Mouse (Mus musculus) CD8-positive naive resting alpha-beta T cell, adult 2 months (primary cell): ENCODE results near the gene Trip11.
A peak's percentile ranks its signal among the peaks of the same experiment; 100 is the strongest.

ENCODE experiments used
- DNase-seq, 2 experiments: peaks; one replicate each; pipeline ENCODE4 v3.0.0; 2022; ENCODE audit warnings: low read depth in 2 of 2, low spot score in 2 of 2

Gene Trip11

DNA sequence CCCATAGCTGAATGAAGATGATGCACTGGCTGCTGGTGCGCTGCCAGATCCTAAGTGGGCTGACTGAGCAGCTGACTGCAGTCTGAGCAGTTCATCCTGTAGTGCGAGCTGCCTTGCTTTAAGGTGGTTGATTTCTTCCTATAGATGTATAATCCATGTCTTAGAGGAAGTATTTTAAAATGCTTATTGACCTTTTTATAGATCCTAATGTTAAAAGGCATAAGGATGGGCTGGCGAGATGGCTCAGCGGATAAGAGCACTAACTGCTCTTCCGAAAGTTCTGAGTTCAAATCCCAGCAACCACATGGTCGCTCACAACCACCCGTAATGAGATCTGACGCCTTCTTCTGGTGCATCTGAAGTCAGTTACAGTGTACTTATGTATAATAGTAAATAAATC is 14.1 kb downstream of the Trip11 start:
- DNase-seq = no peak

DNA sequence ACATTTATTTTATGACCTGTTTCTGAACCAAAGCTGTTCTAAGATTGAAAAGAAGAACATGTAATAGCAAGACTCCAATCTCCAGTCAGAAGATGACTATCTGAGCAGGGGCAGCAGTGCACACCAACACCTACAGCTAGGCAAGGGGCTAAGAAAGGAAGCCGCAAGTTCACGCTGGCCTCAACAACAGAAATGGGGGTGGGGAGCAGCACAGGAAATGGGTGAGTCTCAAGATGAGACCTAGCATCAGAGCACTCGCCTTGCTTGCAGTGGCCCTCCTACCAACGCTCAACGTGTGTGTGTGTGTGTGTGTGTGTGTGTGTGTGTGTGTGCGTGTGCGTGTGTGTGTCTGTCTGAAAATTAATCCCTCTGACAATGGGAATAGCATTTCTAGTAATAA is 16.0 kb downstream of the Trip11 start:
- DNase-seq = peak; percentile 61 to 72

DNA sequence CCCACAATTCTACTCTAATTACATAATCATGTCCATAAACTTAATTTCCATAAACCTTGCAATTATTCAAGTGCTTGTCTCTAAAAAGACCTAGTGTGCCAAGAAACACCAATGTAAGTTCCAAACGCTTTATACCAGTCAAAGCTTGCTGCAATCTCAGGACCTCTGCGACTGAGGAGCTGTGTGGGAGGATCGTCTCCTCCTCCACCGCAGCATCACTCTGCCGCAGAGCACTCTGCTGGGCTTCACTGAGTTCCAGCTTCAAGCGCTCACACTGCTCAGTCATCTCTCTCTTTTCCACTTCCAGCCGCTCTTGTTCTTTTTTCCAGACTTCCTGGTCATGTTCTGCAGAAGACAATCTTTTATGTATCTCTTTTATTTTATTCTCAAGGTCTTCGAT is 19.8 kb downstream of the Trip11 start:
- DNase-seq = no peak

DNA sequence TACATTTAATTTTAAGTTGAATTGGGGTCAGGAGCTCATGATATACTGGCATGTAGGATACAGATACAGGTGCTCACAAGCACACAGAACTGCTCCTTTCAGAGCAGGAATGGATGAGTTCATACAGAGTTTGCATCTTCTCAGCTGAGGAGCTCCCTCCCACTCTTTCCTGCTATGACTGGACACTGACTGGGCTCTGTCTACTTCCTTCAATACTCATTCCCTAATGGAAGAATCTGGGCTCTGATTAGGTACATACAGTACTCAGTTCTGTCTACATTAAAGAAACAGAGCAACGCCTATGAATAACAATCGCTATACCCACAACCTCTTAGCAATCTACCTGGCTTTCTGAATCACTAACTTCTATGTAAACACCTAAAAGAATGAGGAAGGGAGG is 20.2 kb downstream of the Trip11 start:
- no peak for DNase-seq

DNA sequence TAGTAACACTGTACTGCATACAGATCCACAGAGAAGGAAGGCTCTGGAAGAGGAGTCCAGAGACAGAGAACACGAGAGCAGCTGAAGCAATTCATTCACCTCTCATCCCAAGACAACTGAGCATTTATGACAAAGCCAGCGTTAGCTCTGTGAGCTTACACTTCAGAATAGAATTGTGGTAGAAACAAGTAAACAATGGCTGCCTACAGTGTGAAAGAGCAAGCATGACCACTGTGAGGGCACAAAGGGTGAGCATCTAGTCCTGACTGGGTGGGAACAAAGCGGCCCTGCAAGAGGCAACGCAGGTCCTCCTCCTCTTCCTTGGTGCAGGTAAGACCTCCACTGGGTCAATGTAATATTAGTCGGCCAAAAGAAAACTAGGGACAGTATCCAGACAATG is 22.0 kb downstream of the Trip11 start:
- DNase-seq = no peak

DNA sequence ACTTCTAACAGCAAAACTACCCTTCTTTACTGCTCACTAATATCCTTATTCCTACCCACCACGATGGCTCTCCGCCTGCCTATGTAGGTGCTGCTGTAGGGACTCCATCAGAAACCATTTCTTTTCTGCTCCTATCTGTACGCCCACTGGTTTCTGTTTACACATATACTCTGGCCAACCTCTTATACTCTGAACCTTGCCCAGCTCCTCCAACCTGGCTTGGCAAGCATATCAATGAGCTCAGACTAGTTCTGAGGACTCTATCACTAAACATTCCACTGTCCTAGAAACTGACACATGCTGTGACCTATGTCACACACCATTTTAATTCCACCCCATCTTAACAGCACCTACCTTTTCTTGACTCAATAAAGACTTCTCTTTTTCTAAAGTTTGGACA is 23.7 kb downstream of the Trip11 start:
- no peak for DNase-seq

- DNase-seq = no peak
Observed at GRCm38 (mm10) chr12:101888312-101888711, 24.8 kb downstream of the Trip11 start.

DNA sequence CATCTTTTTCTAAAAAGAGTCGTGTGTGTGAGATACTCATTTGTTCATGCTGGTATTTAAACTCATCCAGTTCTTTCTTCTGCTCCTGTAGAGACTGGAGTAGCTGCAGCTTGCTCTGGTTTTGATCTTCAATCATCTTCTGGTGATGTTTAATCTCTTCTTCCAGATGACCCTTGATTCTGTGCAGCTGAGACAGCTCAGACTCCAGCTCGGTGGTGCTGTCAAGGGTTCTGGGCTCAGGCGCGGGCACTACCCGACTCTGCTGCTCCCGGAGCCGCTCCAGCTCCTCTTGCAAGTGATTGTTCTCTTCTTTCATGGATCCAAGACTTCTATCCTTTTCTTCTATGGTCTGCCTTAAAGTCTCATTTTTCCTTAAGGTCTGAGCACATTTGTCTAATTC is 28.1 kb downstream of the Trip11 start:
- DNase-seq = no peak

GRCm38 (mm10) chr12:101876374-101876773 is 36.7 kb downstream of the Trip11 start:
- no peak for DNase-seq

DNA sequence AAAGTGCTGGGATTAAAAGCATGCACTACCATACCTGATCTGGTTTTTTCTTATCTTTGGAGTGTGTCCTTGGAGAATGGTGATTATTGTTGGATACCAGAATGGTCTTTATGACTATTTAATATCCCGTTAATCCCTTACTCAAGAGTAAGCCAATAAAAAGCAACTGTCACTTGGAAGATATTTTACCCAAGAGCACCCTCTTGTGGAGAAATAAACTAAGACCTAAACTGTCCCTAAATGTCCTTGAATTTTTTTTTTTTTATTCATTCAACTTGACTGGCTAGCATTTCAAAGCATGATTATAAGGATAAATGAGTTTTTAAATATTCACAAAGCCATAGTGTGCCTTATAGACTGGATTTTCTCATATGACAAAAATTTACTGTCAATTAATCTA is 38.0 kb downstream of the Trip11 start:
- no peak for DNase-seq

DNA sequence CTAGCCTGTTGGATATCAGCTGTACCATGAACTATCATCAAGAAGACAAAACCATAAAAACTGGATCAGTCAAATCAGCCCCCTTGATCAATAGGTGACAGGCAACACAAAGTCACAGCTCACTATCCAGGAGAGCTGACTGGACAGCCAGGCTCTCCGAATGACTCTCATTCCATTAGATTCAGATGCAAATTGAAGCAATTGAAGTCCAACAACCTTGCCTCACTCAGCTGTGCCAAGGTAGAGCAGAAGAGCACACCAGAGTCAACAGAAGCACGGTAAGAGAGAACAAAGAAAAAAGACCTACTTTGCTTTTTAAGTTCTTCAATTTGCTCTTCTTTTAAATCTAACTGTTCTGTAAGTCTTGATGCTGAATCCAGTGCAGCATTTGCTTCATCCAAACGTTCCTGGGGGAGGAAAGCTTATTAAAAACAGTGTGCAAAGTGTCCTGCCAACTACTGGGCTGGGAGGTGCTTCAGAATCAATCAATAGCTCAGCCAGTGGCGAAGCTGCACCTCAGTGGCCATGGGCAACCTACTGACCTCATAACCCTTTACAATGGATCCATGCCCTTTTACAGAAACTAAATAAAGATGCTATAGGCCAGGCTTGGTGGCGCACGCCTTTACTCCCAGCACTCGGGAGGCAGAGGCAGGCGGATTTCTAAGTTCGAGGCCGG is 50.6 kb downstream of the Trip11 start:
- no peak for DNase-seq

DNA sequence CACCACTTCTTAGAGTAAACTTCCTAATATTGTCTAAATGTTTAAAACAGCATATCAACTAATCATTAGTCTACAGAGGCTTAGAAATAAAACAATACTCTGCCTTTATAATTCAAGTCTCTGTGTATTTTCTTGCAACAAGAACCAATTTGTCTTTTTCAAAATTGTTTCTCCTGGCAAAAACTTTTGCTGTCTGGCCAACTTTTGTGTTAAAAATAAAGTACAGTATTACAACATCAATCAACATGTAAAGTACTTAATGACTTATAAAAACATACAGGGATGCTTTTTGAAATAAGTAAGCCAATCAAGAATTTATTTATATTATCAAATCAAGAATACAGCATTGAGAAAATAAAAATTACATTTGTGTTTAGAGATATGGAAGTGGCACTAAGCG is 52.8 kb downstream of the Trip11 start:
- DNase-seq = no peak

GRCm38 (mm10) chr12:101858011-101858410 is 55.1 kb downstream of the Trip11 start:
- no peak for DNase-seq

DNA sequence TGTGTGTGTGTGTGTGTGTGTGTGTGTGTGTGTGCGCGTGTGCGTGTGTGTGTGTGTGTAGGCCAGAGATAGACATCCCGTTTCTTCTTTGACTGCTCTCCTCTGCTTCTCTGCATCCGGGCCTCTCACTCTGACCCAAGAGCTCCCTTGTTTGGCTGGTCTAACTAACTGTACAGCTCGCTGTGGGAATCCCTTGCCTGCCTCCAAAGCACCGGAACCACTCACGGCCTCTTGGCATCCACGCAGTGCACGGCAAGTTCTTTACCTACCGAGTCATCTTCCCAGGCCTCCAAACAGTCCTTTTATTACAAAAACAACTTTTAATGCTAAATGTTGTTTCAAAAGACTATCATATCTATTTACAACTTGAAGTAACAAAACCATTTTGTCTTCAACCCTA is 58.7 kb downstream of the Trip11 start:
- DNase-seq = no peak

GRCm38 (mm10) chr12:101851846-101852564 is 61.1 kb downstream of the Trip11 start:
- no peak for DNase-seq

DNA sequence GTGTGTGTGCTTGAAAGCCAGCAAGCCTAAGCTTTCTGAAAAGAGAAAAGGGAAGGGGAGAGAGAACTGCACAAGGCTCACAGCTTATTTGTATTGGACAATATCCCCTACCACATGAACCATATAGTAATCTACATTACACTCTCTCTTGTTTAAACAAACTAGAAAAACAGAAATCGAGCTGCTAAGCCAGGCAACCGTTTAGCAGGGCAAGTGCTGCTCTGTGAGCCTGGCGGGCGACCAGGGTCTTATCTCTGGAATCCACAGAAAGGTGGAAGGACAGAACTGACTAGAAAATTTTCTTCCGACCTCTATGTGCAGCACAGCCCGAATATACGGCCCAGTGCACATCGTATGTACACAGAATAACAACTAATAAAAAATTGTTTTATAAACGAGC is 61.8 kb downstream of the Trip11 start:
- no peak for DNase-seq

DNA sequence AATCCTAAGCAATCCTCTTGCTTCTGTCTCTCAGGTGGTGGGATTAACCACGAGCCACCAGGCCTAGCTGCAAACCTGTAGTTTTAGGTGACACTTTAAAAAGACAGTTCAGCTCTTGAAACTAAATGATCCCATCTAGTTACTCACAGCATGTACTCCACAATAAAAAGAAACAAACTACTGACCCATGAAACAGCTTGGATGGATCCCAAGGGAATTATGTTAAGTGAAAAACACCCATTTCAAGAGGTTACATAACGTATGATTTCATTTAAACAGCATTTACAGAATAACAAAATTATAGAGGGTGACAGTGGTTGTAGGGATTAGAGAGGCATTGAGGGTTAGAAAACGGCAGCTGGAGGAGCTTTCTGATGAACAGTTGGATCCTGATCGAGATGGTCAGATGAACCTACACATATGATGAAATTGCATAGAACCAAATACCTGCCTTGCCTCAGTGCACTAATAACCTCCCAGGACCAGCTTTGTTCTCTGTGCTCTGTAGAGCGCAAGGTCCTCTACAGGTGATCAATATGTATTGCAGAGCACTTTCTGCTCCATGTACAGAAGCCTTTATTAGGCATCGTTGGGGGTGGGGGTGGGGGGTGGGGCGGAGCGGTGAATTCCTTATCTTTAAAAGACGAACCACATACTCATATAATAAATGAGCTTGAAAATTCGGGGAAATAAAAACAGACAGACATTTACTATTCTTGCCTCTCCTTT is 76.4 kb downstream of the Trip11 start:
- no peak for DNase-seq

DNA sequence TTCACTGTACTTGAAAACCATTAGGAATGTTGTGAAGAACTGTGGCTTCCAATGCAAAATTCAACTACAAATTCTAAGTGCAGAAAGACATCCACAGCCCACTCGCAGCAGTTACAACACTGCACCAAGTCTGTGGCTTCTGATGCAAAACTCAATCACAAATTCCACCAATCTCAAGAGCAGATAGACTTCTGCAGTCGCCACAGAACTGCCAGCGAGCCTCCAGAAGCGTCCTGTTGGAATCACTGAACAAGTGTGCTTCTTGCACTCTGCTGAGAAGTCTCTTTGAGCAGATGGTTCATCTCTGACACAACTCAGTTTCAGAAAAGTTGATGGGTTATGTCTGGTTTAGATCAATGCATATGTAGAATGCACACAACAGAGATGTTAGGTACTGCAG is 78.4 kb downstream of the Trip11 start:
- DNase-seq = no peak

DNA sequence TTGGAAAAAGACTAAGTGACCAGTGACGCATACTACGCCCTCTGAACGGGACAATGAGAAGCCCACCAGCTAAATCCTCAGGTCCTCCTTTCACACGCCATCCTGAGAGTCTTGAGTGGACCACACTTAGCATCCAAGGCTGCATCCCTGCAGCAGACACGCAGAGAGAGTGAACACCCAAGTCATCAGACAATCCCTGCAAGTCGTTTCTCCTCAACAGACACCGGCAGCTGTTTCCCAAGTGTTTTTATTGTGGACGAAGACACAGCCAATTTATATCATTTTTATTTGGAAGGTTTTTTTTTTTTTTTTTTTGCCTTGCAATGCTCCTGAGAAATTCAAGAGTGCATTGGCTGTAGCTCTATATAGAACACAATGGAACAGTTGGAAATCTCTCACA is 79.3 kb downstream of the Trip11 start:
- no peak for DNase-seq

GRCm38 (mm10) chr12:101833115-101833506 is 80.0 kb downstream of the Trip11 start:
- DNase-seq = no peak

GRCm38 (mm10) chr12:101832179-101833114 is 80.6 kb downstream of the Trip11 start:
- no peak for DNase-seq
